Mouse (Mus musculus): ENCODE results near the gene Vmn1r103.
"Not testable (repeated sequence)": the region's sequence is repeated elsewhere in the genome, so short reads cannot be mapped to it uniquely, and the experiment has no call there.

GRCm38 (mm10) chr7:20533537-20533936 lies 23.2 kb upstream of the Vmn1r103 start, which contains the start of gene Vmn1r104:
- not testable (repeated sequence) for TF ChIP-seq CTCF (conservative IDR thresholded peaks at IDR 0.05; ENCODE audit: low read length); POU5F1 (IDR thresholded peaks at IDR 0.05; ENCODE audit: borderline replicate concordance, low read length)
